Mouse (Mus musculus): ENCODE measurements around the gene Mkrn2. TPM values are rescaled to one million over a fixed set of nuclear protein-coding genes. Genes with fewer than 3 reads are reported as not detected.

Gene Mkrn2
- 1.9 and 23.3 TPM in 2 replicates for polyA plus RNA-seq (2012; ENCODE audit: low replicate concordance)

GRCm38 (mm10) chr6:115601715-115602523, at the start of gene Mkrn2:
TSS of gene Mkrn2 (plus strand) at chr6:115601902.

DNA sequence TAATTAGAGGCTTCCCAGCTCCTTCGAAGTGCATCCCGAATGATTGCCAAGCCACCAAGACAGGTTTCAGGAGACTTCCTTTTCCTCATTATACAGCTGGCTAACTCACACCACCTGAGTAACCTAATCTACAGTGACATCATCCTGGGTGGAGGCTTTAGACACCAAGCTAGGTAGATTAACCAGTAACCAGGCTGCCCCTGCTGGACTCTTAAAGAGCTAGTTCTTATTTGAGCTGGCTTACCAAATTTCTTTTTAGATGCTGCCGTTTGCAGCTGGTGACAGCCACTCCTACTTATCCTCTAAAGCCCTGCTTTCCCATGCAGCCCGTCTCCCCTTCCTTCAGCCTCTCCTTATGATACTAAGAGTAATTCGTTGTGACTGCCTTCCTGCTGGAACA, 9.2 kb upstream of the Mkrn2 start, which contains the start of gene Mkrn2os:
Gene Mkrn2os, minus strand, starts transcription at position 119 of the 400 bp plus-strand sequence.

Other genes starting within 250 kb of the Mkrn2 start
- gene Pparg, start 241.0 kb upstream of the Mkrn2 start, polyA plus RNA-seq (2012; ENCODE audit: low replicate concordance): 1.6 and 2.0 TPM in 2 replicates
- gene Tsen2, start 57.2 kb upstream of the Mkrn2 start, polyA plus RNA-seq (2012; ENCODE audit: low replicate concordance): 1.6 and 8.2 TPM in 2 replicates
- gene Mkrn2os, start 9.3 kb upstream of the Mkrn2 start, polyA plus RNA-seq (2012; ENCODE audit: low replicate concordance): not detected in 2 replicates
- 39.4 and 46.3 TPM in 2 replicates for gene Raf1, start 74.7 kb downstream of the Mkrn2 start, polyA plus RNA-seq (2012; ENCODE audit: low replicate concordance)
- 1.4 and 1.9 TPM in 2 replicates for gene Tmem40, start 160.5 kb downstream of the Mkrn2 start, polyA plus RNA-seq (2012; ENCODE audit: low replicate concordance)
- gene Cand2, start 172.6 kb downstream of the Mkrn2 start, polyA plus RNA-seq (2012; ENCODE audit: low replicate concordance): 3.7 and 4.2 TPM in 2 replicates
- gene Rpl32, start 206.8 kb downstream of the Mkrn2 start, polyA plus RNA-seq (2012; ENCODE audit: low replicate concordance): 438 and 455 TPM in 2 replicates
- gene Efcab12, start 236.5 kb downstream of the Mkrn2 start, polyA plus RNA-seq (2012; ENCODE audit: low replicate concordance): 0.06 and 0.07 TPM in 2 replicates

All from hematopoietic multipotent progenitor cell, adult 10-12 weeks (in vitro differentiated cells).